Mouse (Mus musculus) urinary bladder, postnatal 36 days (tissue): Measurements from ENCODE around the gene Slc19a2.
A peak's percentile ranks its signal among the peaks of the same experiment; 100 is the strongest.
"Not testable (repeated sequence)": the region's sequence is repeated elsewhere in the genome, so short reads cannot be mapped to it uniquely, and the experiment has no call there.

ENCODE experiments used
- DNase-seq, 2 experiments: peaks; one replicate each; pipeline ENCODE4 v3.0.0; 2022; ENCODE audit warnings: low spot score in 2 of 2, mixed read lengths in 1 of 2

Slc19a2 gene

GRCm38 (mm10) chr1:164248465-164249331, at the start of gene Slc19a2:
TSS of gene Slc19a2 (plus strand) at chr1:164249046.
- peak; percentile 94 to 98 for DNase-seq

GRCm38 (mm10) chr1:164199551-164199950, 49.3 kb upstream of the Slc19a2 start:
- no peak for DNase-seq

- no peak for DNase-seq
Observed at GRCm38 (mm10) chr1:164208437-164208836, 40.4 kb upstream of the Slc19a2 start.

GRCm38 (mm10) chr1:164210899-164211298, 37.9 kb upstream of the Slc19a2 start:
- DNase-seq, result no peak

- DNase-seq, result no peak
Observed at GRCm38 (mm10) chr1:164212686-164213085, 36.2 kb upstream of the Slc19a2 start.

- no peak for DNase-seq
Observed at GRCm38 (mm10) chr1:164214190-164214589, 34.7 kb upstream of the Slc19a2 start.

GRCm38 (mm10) chr1:164215097-164215496, 33.7 kb upstream of the Slc19a2 start:
- no peak for DNase-seq

- peak in 1 of 2 experiments; percentile 13 for DNase-seq
Observed at GRCm38 (mm10) chr1:164215540-164215939, 33.3 kb upstream of the Slc19a2 start.

GRCm38 (mm10) chr1:164217791-164218685, 30.8 kb upstream of the Slc19a2 start:
- DNase-seq, result no peak

GRCm38 (mm10) chr1:164220261-164220660, 28.6 kb upstream of the Slc19a2 start:
- no peak for DNase-seq

- DNase-seq, result no peak
Observed at GRCm38 (mm10) chr1:164223089-164223488, 25.8 kb upstream of the Slc19a2 start.

GRCm38 (mm10) chr1:164231937-164232570, 16.8 kb upstream of the Slc19a2 start:
- not testable (repeated sequence) for DNase-seq

- DNase-seq, result no peak
Observed at GRCm38 (mm10) chr1:164233447-164233846, 15.4 kb upstream of the Slc19a2 start.

- no peak for DNase-seq
Observed at GRCm38 (mm10) chr1:164235078-164235477, 13.8 kb upstream of the Slc19a2 start.

- DNase-seq, result peak in 1 of 2 experiments; percentile 58
Observed at GRCm38 (mm10) chr1:164236078-164236477, 12.8 kb upstream of the Slc19a2 start.

GRCm38 (mm10) chr1:164241494-164241893, 7.4 kb upstream of the Slc19a2 start:
- DNase-seq, result no peak

GRCm38 (mm10) chr1:164242809-164243208, 6.0 kb upstream of the Slc19a2 start:
- peak in 1 of 2 experiments; percentile 34 for DNase-seq

GRCm38 (mm10) chr1:164247442-164247841, 1.4 kb upstream of the Slc19a2 start:
- no peak for DNase-seq

- DNase-seq, result peak in 1 of 2 experiments; percentile 27
Observed at GRCm38 (mm10) chr1:164247971-164248370, 875 bp upstream of the Slc19a2 start.

- no peak for DNase-seq
Observed at GRCm38 (mm10) chr1:164249332-164249711, 476 bp downstream of the Slc19a2 start.

GRCm38 (mm10) chr1:164250391-164251150, 1.7 kb downstream of the Slc19a2 start:
- no peak for DNase-seq
